Mouse (Mus musculus) hindbrain, embryonic 16.5 days (tissue): ENCODE data around the gene Mrpl14. TPM values are rescaled to one million over a fixed set of nuclear protein-coding genes. Genes with fewer than 3 reads are reported as not detected.

Experiments
- ATAC-seq: fragments of 200-750 bp; cut with Nextera tagmentation; 2 replicates; pipeline ENCODE4 v1.8.0; 2017; ENCODE audit warnings: moderate TSS enrichment, moderate library complexity
- H3K27ac ChIP-seq: fragments of 300-500 bp; sonication (generic); 2 replicates; pipeline ENCODE4 v1.5.1; 2014; ENCODE audit warnings: low read depth, mild to moderate bottlenecking, control low read depth, low read length, moderate library complexity
- H3K27me3 ChIP-seq: fragments of 300-500 bp; sonication (generic); replicated peaks from 2 replicates; pipeline ENCODE4 v1.6.1; 2014; ENCODE audit warnings: low read length; ENCODE audit not compliant: control insufficient read depth, insufficient read depth
- H3K36me3 ChIP-seq: fragments of 300-500 bp; sonication (generic); 2 replicates; pipeline ENCODE4 v1.6.1; 2014; ENCODE audit warnings: mild to moderate bottlenecking, low read length, moderate library complexity, mixed read lengths; ENCODE audit not compliant: control insufficient read depth, insufficient read depth
- H3K4me1 ChIP-seq: fragments of 300-500 bp; sonication (generic); 2 replicates; pipeline ENCODE4 v1.6.1; 2014; ENCODE audit warnings: low read depth, low read length; ENCODE audit not compliant: control insufficient read depth, insufficient read depth
- H3K4me2 ChIP-seq: fragments of 300-500 bp; sonication (generic); 2 replicates; pipeline ENCODE4 v1.6.1; 2014; ENCODE audit warnings: mild to moderate bottlenecking, low read length, control low read depth, moderate library complexity
- H3K4me3 ChIP-seq: fragments of 300-500 bp; sonication (generic); 2 replicates; pipeline ENCODE4 v1.5.1; 2014; ENCODE audit warnings: mild to moderate bottlenecking, low read length, control low read depth, moderate library complexity
- H3K9ac ChIP-seq: fragments of 300-500 bp; sonication (generic); 2 replicates; pipeline ENCODE4 v1.6.1; 2014; ENCODE audit warnings: low read depth, mild to moderate bottlenecking, control low read depth, low read length, moderate library complexity
- H3K9me3 ChIP-seq: fragments of 300-500 bp; sonication (generic); 2 replicates; pipeline ENCODE4 v1.6.1; 2014; ENCODE audit warnings: mild to moderate bottlenecking, low read length, moderate library complexity; ENCODE audit not compliant: control insufficient read depth
- WGBS: fragments of 180-500 bp; shearing (Covaris S2); extraction: QIAGEN DNeasy Blood & Tissue Kit; methylation state at CpG from one replicate; pipeline ENCODE4 v1.1.7; 2014; 5-methylcytosine and 5-hydroxymethylcytosine counted together
- polyA plus RNA-seq: library from polyadenylated mRNA; unstranded; fragments of >200 nt; fragmentation: Nextera tagmentation; extraction: Ambion mirVana; gene quantifications from 2 replicates; pipeline ENCODE4 v1.2.1, GENCODE M21; 2015

Mrpl14 gene
- polyA plus RNA-seq, 1 experiment from 2014 or later: 134 TPM

- 71% methylated on average over 23 of the region's 23 CpGs for WGBS
- no peaks in the 10 kb centered on the region for H3K9me3 ChIP-seq
- H3K4me1 ChIP-seq: no peaks in the 10 kb centered on the region
- H3K4me3 ChIP-seq: no peak overlapping the region
- H3K9ac ChIP-seq: no peak overlapping the region
- H3K27me3 ChIP-seq: no peaks in the 10 kb centered on the region
- no peak for ATAC-seq
- H3K27ac ChIP-seq: no peak overlapping the region
- no peak overlapping the region for H3K4me2 ChIP-seq
- 0 out of 2 replicates have a peak, but pooled peaks cover 3% of the 10 kb centered on the region for H3K36me3 ChIP-seq
Observed at GRCm38 (mm10) chr17:45695227-45696120, 9.4 kb downstream of the Mrpl14 start.

- H3K36me3 ChIP-seq: 0 out of 2 replicates have a peak, but pooled peaks cover 3% of the 10 kb centered on the region
- H3K27me3 ChIP-seq: no peaks in the 10 kb centered on the region
- no peak overlapping the region for H3K4me3 ChIP-seq
- no peak overlapping the region for H3K4me2 ChIP-seq
- no peak for ATAC-seq
- 95% methylated on average over 9 of the region's 9 CpGs for WGBS
- H3K9ac ChIP-seq: no peak overlapping the region
- no peaks in the 10 kb centered on the region for H3K4me1 ChIP-seq
- no peaks in the 10 kb centered on the region for H3K9me3 ChIP-seq
- no peak overlapping the region for H3K27ac ChIP-seq
Observed at GRCm38 (mm10) chr17:45696981-45697380, 10.9 kb downstream of the Mrpl14 start.

- no peak for ATAC-seq
- H3K27ac ChIP-seq: no peak overlapping the region
- no peaks in the 10 kb centered on the region for H3K27me3 ChIP-seq
- H3K4me1 ChIP-seq: no peaks in the 10 kb centered on the region
- 87% methylated on average over 6 of the region's 6 CpGs for WGBS
- 0 out of 2 replicates have a peak, but pooled peaks cover 3% of the 10 kb centered on the region for H3K36me3 ChIP-seq
- no peak overlapping the region for H3K4me2 ChIP-seq
- no peak overlapping the region for H3K4me3 ChIP-seq
- H3K9me3 ChIP-seq: no peaks in the 10 kb centered on the region
- H3K9ac ChIP-seq: no peak overlapping the region
Observed at GRCm38 (mm10) chr17:45698368-45698767, 12.2 kb downstream of the Mrpl14 start.

GRCm38 (mm10) chr17:45699039-45699740, 13.1 kb downstream of the Mrpl14 start:
- no peaks in the 10 kb centered on the region for H3K27me3 ChIP-seq
- H3K4me1 ChIP-seq: no peaks in the 10 kb centered on the region
- no peak overlapping the region for H3K4me2 ChIP-seq
- no peak overlapping the region for H3K9ac ChIP-seq
- 90% methylated on average over 3 of the region's 3 CpGs for WGBS
- no peak overlapping the region for H3K27ac ChIP-seq
- 0 out of 2 replicates have a peak, but pooled peaks cover 3% of the 10 kb centered on the region for H3K36me3 ChIP-seq
- ATAC-seq: no peak
- no peak overlapping the region for H3K4me3 ChIP-seq
- H3K9me3 ChIP-seq: no peaks in the 10 kb centered on the region

GRCm38 (mm10) chr17:45700496-45701235, 14.5 kb downstream of the Mrpl14 start:
- no peak overlapping the region for H3K4me3 ChIP-seq

GRCm38 (mm10) chr17:45701236-45701591, 15.1 kb downstream of the Mrpl14 start:
- Histone ChIP-seq H3K4me2 (no peak overlapping the region), H3K4me3 (no peak overlapping the region), H3K27ac (no peak overlapping the region), H3K27me3 (no peaks in the 10 kb centered on the region), H3K9ac (no peak overlapping the region), H3K36me3 (0 out of 2 replicates have a peak, but pooled peaks cover 3% of the 10 kb centered on the region), H3K4me1 (no peaks in the 10 kb centered on the region), H3K9me3 (no peaks in the 10 kb centered on the region)
- WGBS: 73% methylated on average over 9 of the region's 9 CpGs
- ATAC-seq: no peak

More at GRCm38 (mm10) chr17:45700496-45701235, 14.5 kb downstream of the Mrpl14 start:
- Histone ChIP-seq H3K27ac (no peak overlapping the region), H3K9me3 (no peaks in the 10 kb centered on the region), H3K36me3 (0 out of 2 replicates have a peak, but pooled peaks cover 3% of the 10 kb centered on the region), H3K4me1 (no peaks in the 10 kb centered on the region), H3K4me2 (no peak overlapping the region), H3K27me3 (no peaks in the 10 kb centered on the region), H3K9ac (no peak overlapping the region)
- no peak for ATAC-seq
- WGBS: 58% methylated on average over 9 of the region's 16 CpGs

- no peaks in the 10 kb centered on the region for H3K27me3 ChIP-seq
- no peak overlapping the region for H3K4me3 ChIP-seq
- H3K4me1 ChIP-seq: no peaks in the 10 kb centered on the region
- WGBS: 60% methylated on average over 4 of the region's 4 CpGs
- no peaks in the 10 kb centered on the region for H3K9me3 ChIP-seq
- H3K4me2 ChIP-seq: no peak overlapping the region
- H3K9ac ChIP-seq: no peak overlapping the region
- H3K27ac ChIP-seq: no peak overlapping the region
- ATAC-seq: no peak
- 0 out of 2 replicates have a peak, but pooled peaks cover 3% of the 10 kb centered on the region for H3K36me3 ChIP-seq
Observed at GRCm38 (mm10) chr17:45702254-45702653, 16.1 kb downstream of the Mrpl14 start.

- no peaks in the 10 kb centered on the region for H3K4me1 ChIP-seq
- H3K36me3 ChIP-seq: 0 out of 2 replicates have a peak, but pooled peaks cover 3% of the 10 kb centered on the region
- 62% methylated on average over 7 of the region's 7 CpGs for WGBS
- H3K4me2 ChIP-seq: no peak overlapping the region
- H3K4me3 ChIP-seq: no peak overlapping the region
- H3K9me3 ChIP-seq: no peaks in the 10 kb centered on the region
- no peaks in the 10 kb centered on the region for H3K27me3 ChIP-seq
- ATAC-seq: no peak
- H3K27ac ChIP-seq: no peak overlapping the region
- H3K9ac ChIP-seq: no peak overlapping the region
Observed at GRCm38 (mm10) chr17:45703187-45703586, 17.1 kb downstream of the Mrpl14 start.
